Mouse (Mus musculus) spleen, postnatal 4 days (tissue): ENCODE measurements around the gene Mitf.

Experiments
- DNase-seq, 2 experiments: peaks; one replicate each; pipeline ENCODE4 v3.0.0; 2022; ENCODE audit warnings: low spot score in 2 of 2

The Mitf gene

DNA sequence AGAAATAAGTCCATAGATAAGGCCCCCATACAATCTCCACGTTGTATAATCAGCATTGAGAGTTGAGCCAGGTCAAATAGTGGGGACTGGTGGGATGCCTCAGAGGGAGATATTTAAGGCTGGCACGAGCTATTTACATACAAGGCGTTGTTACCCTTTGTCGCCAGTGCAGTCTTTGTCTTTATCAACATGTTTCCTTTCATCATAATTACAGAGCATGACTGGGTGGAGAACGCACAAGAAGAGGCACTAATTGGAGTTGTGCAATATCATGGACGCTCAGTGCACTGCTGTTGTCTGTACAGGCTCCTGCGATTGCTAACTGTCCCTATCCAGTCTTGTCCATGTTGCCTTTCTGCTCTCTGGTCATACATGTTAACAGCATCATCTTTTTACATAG, 15.0 kb downstream of the Mitf start:
- no peak for DNase-seq

DNA sequence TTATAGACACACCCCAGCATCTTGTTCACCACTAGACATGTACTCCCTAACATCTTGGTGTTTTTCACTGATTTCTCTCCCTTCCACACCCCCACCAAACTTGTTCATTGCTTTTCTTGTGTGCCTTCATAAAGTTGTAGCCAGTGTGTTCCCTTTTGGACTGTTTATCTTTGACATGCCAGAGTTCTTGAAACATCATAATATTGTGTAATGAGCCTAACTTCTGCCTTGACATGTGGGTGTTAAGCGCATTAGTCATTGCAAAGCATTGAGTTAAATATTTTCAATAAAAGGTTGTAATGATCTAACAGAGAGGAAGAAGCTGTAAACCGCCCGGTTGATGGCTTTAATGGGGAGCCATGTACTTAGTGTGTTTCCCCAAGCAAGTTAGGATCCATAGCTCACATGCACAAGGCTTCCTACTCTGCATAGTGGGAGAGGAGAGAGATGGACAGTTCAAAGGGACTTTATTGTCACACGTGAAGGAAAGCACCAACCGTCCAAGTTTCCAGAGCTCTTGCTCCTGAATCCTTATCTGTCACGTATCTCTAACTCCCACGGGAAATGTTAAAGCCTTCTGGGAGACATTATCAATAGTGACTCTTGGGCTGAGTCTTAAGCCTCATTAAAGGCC, 19.9 kb downstream of the Mitf start:
- no peak for DNase-seq

DNA sequence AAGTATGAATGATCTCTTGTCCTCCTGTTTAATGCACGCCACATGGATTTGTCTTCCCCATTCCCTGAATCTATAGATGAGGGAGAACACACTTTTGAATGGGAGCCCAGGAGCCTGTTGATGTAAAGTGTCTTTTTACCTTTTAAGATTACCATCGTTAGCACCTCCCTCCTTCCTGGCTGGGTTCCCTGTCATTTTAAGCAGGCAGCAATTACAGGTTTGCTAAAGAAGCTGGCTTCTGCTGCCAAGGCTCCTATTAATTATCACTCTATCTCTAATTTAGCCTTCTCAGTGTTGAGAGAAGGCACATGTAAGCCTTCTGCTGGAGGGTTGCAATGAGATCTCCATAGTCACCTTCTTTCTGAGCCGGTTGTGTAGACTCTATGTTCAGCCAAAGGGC, 21.2 kb downstream of the Mitf start:
- no peak for DNase-seq

GRCm38 (mm10) chr6:97828822-97829719, 22.2 kb downstream of the Mitf start:
- no peak for DNase-seq

- DNase-seq = no peak
Observed at GRCm38 (mm10) chr6:97832501-97832900, 25.6 kb downstream of the Mitf start.

DNA sequence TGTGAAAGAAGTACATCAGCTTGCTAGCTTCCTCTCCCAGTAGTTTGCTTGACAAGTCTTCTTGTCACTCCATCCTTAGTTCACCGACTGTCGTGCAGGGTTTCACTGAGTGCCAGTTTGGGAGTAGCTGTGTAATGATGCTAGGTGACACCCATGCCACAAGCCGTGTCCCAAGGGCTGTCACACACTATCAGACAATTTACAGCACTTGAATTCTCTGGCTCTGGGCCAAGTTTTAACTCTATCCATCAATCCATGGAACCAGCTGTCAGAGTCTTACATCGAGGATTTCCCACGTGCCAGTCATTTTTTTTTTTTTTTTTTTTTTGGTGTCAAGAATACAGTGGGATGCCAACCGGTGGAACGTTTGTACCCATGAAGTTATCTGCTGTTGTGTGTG, 29.3 kb downstream of the Mitf start:
- no peak for DNase-seq

DNA sequence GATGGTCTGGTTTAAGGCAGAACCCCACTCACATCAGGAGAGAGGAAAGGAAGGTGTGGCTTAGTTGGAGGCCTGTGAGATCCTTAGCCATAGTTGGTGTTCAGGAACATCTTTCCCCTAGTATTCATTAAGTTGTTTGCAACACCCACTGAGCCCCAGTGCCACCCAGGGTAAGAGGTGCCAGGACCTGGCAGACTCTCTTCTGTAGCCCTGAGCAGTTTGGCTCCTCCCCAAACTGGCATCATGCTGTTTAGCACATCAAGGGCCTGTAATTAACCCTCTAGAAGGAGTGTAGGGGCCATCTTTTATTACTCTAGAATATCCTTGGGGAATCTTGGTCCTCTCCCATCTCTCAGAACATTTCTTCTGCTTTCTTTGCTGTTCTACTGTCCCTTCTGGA, 30.9 kb downstream of the Mitf start:
- no peak for DNase-seq

DNA sequence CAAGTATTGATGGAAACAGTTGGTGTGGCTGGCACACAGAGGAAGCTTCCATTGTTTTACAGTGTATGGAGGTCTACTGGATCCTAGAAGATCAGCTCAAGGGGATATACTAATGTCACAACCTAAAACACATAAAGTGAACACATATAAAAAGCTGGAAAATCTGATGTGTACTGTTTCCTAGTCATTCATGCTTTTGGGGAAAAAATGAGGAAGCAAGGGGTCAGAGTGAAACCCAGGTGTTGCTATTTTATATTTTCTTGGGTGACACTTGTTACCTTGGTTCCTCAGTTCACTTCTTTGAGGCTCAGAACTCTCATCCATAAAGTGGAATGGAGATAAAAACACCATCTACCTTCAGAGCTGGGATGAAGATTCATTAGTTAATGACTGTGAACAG, 32.7 kb downstream of the Mitf start:
- DNase-seq = no peak

- no peak for DNase-seq
Observed at GRCm38 (mm10) chr6:97844112-97844511, 37.3 kb downstream of the Mitf start.

- DNase-seq = no peak
Observed at GRCm38 (mm10) chr6:97848191-97848857, 41.5 kb downstream of the Mitf start.

GRCm38 (mm10) chr6:97854236-97854635, 47.4 kb downstream of the Mitf start:
- DNase-seq = no peak

DNA sequence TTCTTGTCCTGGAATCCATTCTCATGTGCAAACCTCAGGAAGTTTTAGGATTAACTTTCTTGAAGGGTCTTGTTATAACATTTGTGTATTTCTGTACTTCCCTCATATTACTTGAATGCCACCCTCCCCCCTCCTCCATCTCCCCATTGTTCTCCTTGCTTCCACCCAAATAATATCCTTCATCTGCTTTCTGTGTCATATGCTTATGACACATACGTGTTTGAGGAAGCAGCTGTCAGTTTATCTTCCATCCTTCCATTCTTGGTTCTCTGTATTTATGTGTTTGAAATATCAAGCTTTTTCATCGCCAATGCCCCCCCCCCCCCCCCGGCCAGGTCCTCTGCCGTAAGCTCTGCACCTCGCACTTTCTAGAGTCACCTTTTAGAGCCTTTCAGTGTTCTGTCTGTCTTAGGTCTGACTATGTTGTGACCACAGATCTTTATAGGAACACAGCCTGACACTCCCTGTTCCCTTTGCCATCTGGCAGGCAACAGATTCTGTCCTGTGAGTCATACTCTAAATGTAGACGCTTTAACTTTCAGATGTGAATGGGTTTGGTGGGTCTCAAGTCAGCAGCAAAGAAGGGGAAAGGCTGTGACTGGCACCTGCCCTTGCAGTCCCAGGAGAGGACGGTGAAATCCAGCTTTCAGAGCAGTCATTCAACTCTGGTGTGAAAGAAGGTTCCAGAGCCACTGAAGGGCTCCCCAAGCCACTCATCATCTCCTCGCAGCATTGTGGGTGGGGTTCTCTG, 48.7 kb downstream of the Mitf start:
- DNase-seq = no peak

DNA sequence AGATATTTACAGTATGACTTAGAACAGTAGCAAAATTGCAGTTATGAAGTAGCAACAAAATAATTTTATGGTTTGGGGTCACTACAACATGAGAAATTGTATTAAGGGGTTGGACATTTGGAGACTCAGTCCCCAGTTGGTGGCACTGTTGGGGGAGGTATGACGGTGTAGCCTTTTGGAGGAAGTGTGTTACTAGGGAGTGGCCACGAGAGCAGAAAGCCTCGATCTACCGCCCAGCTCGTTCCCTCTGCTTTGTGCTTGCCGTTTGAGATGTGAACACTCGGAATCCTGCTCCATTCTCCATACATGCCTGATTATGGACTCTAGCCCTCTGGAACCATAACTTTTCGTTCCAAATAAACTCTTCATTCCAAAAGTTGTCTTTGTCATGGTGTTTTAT, 49.6 kb downstream of the Mitf start:
- DNase-seq = no peak

DNA sequence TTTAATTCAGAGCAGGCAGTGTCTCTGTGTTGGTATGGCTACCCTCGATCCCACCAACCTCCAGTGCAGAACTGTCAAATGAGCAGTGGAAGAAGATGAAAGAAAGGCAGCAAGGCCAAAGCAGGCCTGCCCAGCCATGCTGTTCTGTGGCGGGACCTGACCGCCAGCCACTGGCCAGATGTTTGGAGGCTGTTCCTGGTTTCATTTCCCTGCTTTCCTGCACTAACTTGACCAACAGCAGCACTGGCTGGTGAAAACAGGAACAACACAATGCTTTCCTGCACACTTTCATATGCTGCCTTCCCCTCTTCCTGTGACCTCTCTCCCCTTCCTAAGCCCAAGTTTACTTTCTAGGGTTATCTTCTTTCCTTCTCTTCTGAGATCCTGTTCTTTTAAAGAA, 50.8 kb downstream of the Mitf start:
- no peak for DNase-seq

- DNase-seq = no peak
Observed at GRCm38 (mm10) chr6:97866575-97866974, 59.7 kb downstream of the Mitf start.

GRCm38 (mm10) chr6:97868005-97868404, 61.2 kb downstream of the Mitf start:
- no peak for DNase-seq

- DNase-seq = no peak
Observed at GRCm38 (mm10) chr6:97869953-97870352, 63.1 kb downstream of the Mitf start.

DNA sequence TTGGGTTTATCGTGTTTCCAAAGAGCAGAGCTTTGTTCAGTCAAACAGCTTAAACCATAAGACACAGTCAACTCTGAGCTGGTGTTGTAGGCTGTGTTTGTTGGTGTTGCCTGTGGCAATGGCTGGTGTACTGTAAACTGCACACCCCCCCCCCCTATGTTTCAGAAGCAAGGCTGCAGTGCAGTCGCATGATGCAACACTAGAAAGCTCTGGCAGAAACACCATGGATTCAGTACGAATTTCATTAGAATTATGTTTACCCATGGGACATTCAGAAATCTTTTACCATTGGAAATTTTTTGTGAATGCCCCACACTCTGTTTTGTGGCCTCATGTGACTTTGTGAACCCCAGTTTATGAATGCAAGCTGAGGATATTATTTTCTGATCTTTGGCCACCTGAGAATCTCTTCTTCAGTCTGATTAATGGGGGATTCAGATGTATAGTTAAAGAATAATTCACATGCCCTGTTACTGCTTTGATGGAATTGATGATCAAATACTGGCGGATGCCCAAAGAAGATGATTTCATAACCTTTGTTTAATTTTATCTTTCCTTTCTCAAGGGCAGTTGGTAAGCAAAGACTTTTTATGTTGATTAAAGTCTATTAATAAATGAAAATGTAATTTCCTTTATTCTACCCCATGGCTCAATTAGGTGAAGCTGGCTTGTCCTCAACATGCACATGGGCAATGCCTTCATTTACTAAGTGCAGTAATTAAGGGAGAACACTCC, 64.6 kb downstream of the Mitf start:
- DNase-seq = no peak

- no peak for DNase-seq
Observed at GRCm38 (mm10) chr6:97873102-97873501, 66.2 kb downstream of the Mitf start.

DNA sequence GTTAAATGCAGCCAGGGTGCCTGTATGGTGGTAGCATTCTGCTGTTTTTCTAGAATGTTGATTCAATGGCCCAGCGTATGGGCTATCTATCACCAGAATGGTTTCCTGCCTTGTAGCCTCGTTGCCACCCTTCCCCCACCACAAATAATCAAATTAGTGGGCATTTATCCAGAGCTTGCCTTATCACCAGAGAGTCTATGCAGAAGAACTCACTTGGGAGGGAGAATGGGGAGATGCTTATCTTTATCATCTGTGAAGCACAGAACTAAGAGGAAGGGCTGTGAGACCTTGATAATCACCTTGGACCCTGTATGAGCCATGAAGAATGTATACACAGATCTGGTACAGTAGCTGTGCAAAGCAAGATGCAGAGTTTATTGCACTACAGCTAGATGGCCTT, 70.1 kb downstream of the Mitf start:
- DNase-seq = no peak

- no peak for DNase-seq
Observed at GRCm38 (mm10) chr6:97877492-97877891, 70.6 kb downstream of the Mitf start.
